ENCODE assay signal across 8 mouse cellular contexts in genomic region chr17:74295026-74295970, GRCm38 (mm10). TPM values are rescaled to one million over a fixed set of nuclear protein-coding genes. Genes with fewer than 3 reads are reported as not detected.
DNase-seq lines count a peak whose midpoint lies in the region; ATAC-seq and TF ChIP-seq lines count a peak whose summit lies in the region.

TSS of gene Memo1 (minus strand) at chr17:74295521.

- peak within 1 kb of the TSS; percentile 80 for H3K4me2 ChIP-seq in hindbrain, postnatal 0 days (ENCODE audit: low read depth, low read length)

- H3K27me3 ChIP-seq in Patski: no peaks in the 10 kb centered on the region
- H3K27me3 ChIP-seq in hindbrain, postnatal 0 days (ENCODE audit: insufficient read depth, low read length): no peaks in the 10 kb centered on the region
- H3K27me3 ChIP-seq in megakaryocyte, embryonic 14.5 days (replicated peaks): no peaks in the 10 kb centered on the region

- H3K9ac ChIP-seq in hindbrain, postnatal 0 days (replicated peaks; ENCODE audit: low read length): peak within 1 kb of the TSS; percentile 86

- no peaks in the 10 kb centered on the region for H3K9me3 ChIP-seq in hindbrain, postnatal 0 days (ENCODE audit: low read length)
- no peaks in the 10 kb centered on the region for H3K9me3 ChIP-seq in megakaryocyte, embryonic 14.5 days

- H3K4me1 ChIP-seq in hindbrain, postnatal 0 days (ENCODE audit: insufficient read depth, low read length): 0 out of 2 replicates have a peak, but pooled peaks cover 4% of the 10 kb centered on the region
- peaks cover 36% of the 10 kb centered on the region for H3K4me1 ChIP-seq in megakaryocyte, embryonic 14.5 days

- H3K4me3 ChIP-seq in hindbrain, postnatal 0 days (ENCODE audit: low read length): peak within 1 kb of the TSS; percentile 93
- H3K4me3 ChIP-seq in megakaryocyte, embryonic 14.5 days (replicated peaks): peak within 1 kb of the TSS; percentile 97

- 1% methylated on average over 60 of the region's 110 CpGs for WGBS in hindbrain, postnatal 0 days

- no peak for DNase-seq in Patski (ENCODE audit: low read depth, low spot score)
- peak; percentile 58 to 78 for DNase-seq in gastrocnemius, adult 8-10 months (ENCODE audit: low spot score in 2 of 2)
- DNase-seq in hindbrain, postnatal 0 days (ENCODE audit: low spot score): peak; percentile 88
- peak; percentile 40 to 75 for DNase-seq in left cerebral cortex, adult 9 months (ENCODE audit: low spot score in 2 of 2)
- DNase-seq in right cerebral cortex, postnatal 10 days (ENCODE audit: low spot score in 2 of 2): peak; percentile 91 to 93
- peak; percentile 84 for DNase-seq in urinary bladder, postnatal 14 days (ENCODE audit: low spot score)

- POLR2A ChIA-PET in Patski (lab: Charles Lee): interaction anchor here (1.0 kb wide), 2 partner anchors 52 to 77 kb away, joined by 3 read pairs; no protein-coding TSS in a partner anchor

- peak within 1 kb of the TSS; percentile 97 for H3K27ac ChIP-seq in hindbrain, postnatal 0 days

- no peak for TF ChIP-seq CTCF in Patski (IDR thresholded peaks at IDR 0.05)
- TF ChIP-seq CTCF in hindbrain, postnatal 0 days (IDR thresholded peaks at IDR 0.05; ENCODE audit: low read depth): no peak

- H3K36me3 ChIP-seq in hindbrain, postnatal 0 days (ENCODE audit: insufficient read depth, low read length): peaks cover 5% of the 10 kb centered on the region; the same call in 1 of the 2 replicates
- peaks cover 20% of the 10 kb centered on the region for H3K36me3 ChIP-seq in megakaryocyte, embryonic 14.5 days (replicated peaks; ENCODE audit: low read length)

- in situ Hi-C loops in Patski (cut with MboI; ENCODE audit: low pct_unique_long_range_greater_than_20kb): loop anchor here (5.0 to 25.0 kb wide), 2 partner anchors 403 to 1458 kb away; partner anchors contain the start of gene Ypel5

- CTCF ChIA-PET in Patski (lab: Charles Lee): interaction anchor here (0.8 to 1.5 kb wide), 2 partner anchors 17 to 274 kb away, joined by 3 read pairs; no protein-coding TSS in a partner anchor

- ATAC-seq in Patski: peak; percentile 78
- peak; percentile 55 for ATAC-seq in common myeloid progenitor, adult 5-6 weeks (replicated peaks; ENCODE audit: low read depth, poor library complexity, severe bottlenecking)
- ATAC-seq in hindbrain, postnatal 0 days: peak; percentile 90

RNA-seq across cellular contexts. Expression of gene Memo1, which starts in this region (rescaled TPM):
- 85.0 TPM for polyA plus RNA-seq in Patski (2021)
- total RNA-seq in common myeloid progenitor, adult 5-6 weeks (2017): 127 and 146 TPM in 2 replicates
- 10 to 100 TPM; 46.9 to 53.6 (median 52.8) TPM for total RNA-seq in gastrocnemius, adult 8-10 months (2022)
- 51.9 and 60.2 TPM in 2 replicates for total RNA-seq in hindbrain, postnatal 0 days (2014; rRNA removed)
- polyA plus RNA-seq in hindbrain, postnatal 0 days (2015; fragmentation: Nextera tagmentation; extraction: Ambion mirVana): 46.3 and 46.4 TPM in 2 replicates
- polyA plus RNA-seq in megakaryocyte, embryonic 14.5 days (2012; ENCODE audit: insufficient read depth, low replicate concordance): 15.6 and 32.8 TPM in 2 replicates
